Mouse (Mus musculus) colon, adult 2 months (tissue): Measurements from ENCODE around the gene Frmpd2. TPM values are rescaled to one million over a fixed set of nuclear protein-coding genes. Genes with fewer than 3 reads are reported as not detected.

Experiments used
- polyA plus RNA-seq: library from polyadenylated mRNA; depleted of rRNA; stranded (reverse); fragments of >200 nt; gene quantifications from 2 replicates; pipeline ENCODE4 v1.2.3, GENCODE M21; 2012; rRNA removed

Gene Frmpd2
- 0.03 TPM in 1 of 2 replicates, not detected in the other for polyA plus RNA-seq

GRCm38 (mm10) chr14:33471331-33471730, at the start of gene Frmpd2:
Gene Frmpd2 (plus strand): TSS chr14:33471696.

GRCm38 (mm10) chr14:33447027-33447569, 24.4 kb upstream of the Frmpd2 start, which contains the start of gene Mapk8:
Gene Mapk8 (minus strand): TSS chr14:33447158.

GRCm38 (mm10) chr14:33588951-33589350, 117.5 kb downstream of the Frmpd2 start, which contains the start of gene Ptpn20:
Gene Ptpn20 (plus strand): TSS chr14:33589207.

Other genes with a start within 250 kb of the Frmpd2 start
- 10.2 and 15.9 TPM in 2 replicates for gene Mapk8, start 24.5 kb upstream of the Frmpd2 start, polyA plus RNA-seq
- not detected in 2 replicates for gene Ptpn20, start 117.5 kb downstream of the Frmpd2 start, polyA plus RNA-seq